In genomic region chr19:44833391-44833790, GRCm38 (mm10) we compare ENCODE assay signal across 33 mouse cellular contexts.
DNase-seq lines count a peak whose midpoint lies in the region; ATAC-seq lines count a peak whose summit lies in the region.
"Had no signal": no experiment of that assay in that cellular context is flagged by ENCODE, and none has a peak within 500 bp of the region (broad histone marks: within the 10 kb centered on the region; RNA-seq: fewer than 3 reads in every experiment).

No protein-coding gene starts in this region.

- WGBS in forebrain, embryonic 11.5 days: 35% methylated on average over 1 of the region's 1 CpGs
- WGBS in forebrain, embryonic 14.5 days: 46% methylated on average over 1 of the region's 1 CpGs
- 39% methylated on average over 1 of the region's 1 CpGs for WGBS in kidney, embryonic 14.5 days
- 49% methylated on average over 1 of the region's 1 CpGs for WGBS in limb, embryonic 10.5 days
- WGBS in neural tube, embryonic 15.5 days: 27% methylated on average over 1 of the region's 1 CpGs

- no peak overlapping the region for H3K9ac ChIP-seq in forebrain, embryonic 11.5 days (ENCODE audit: low read length)
- H3K9ac ChIP-seq in forebrain, embryonic 14.5 days (ENCODE audit: low read length): no peak overlapping the region
- H3K9ac ChIP-seq in kidney, embryonic 14.5 days (ENCODE audit: low read depth, low read length): no peak overlapping the region
- H3K9ac ChIP-seq in neural tube, embryonic 15.5 days (replicated peaks): no peak overlapping the region
- H3K9ac ChIP-seq: embryonic facial prominence, embryonic 15.5 days; forebrain, embryonic 15.5 days; heart, embryonic 13.5 days; limb, embryonic 13.5 days; liver, postnatal 0 days had no signal

- H3K4me1 ChIP-seq in forebrain, embryonic 11.5 days (replicated peaks; ENCODE audit: control insufficient read depth, insufficient read depth, low read length): peaks cover 18% of the 10 kb centered on the region
- H3K4me1 ChIP-seq in forebrain, embryonic 14.5 days (ENCODE audit: control insufficient read depth, insufficient read depth, low read length): peaks cover 13% of the 10 kb centered on the region
- H3K4me1 ChIP-seq in kidney, embryonic 14.5 days (ENCODE audit: control insufficient read depth, insufficient read depth, low read length): peaks cover 53% of the 10 kb centered on the region
- H3K4me1 ChIP-seq in limb, embryonic 10.5 days: peaks cover 36% of the 10 kb centered on the region
- H3K4me1 ChIP-seq in neural tube, embryonic 15.5 days: peaks cover 48% of the 10 kb centered on the region

- no peaks in the 10 kb centered on the region for H3K9me3 ChIP-seq in forebrain, embryonic 11.5 days (ENCODE audit: control insufficient read depth, low read length)
- no peaks in the 10 kb centered on the region for H3K9me3 ChIP-seq in forebrain, embryonic 14.5 days (replicated peaks; ENCODE audit: control insufficient read depth, low read length)
- H3K9me3 ChIP-seq in kidney, embryonic 14.5 days (ENCODE audit: control insufficient read depth, low read length): no peaks in the 10 kb centered on the region
- no peaks in the 10 kb centered on the region for H3K9me3 ChIP-seq in limb, embryonic 10.5 days (replicated peaks)
- no peaks in the 10 kb centered on the region for H3K9me3 ChIP-seq in neural tube, embryonic 15.5 days (replicated peaks)
- H3K9me3 ChIP-seq: embryonic facial prominence, embryonic 10.5 days; embryonic facial prominence, embryonic 15.5 days; forebrain, embryonic 15.5 days; heart, embryonic 13.5 days; limb, embryonic 13.5 days had no signal

- no peaks in the 10 kb centered on the region for H3K36me3 ChIP-seq in forebrain, embryonic 11.5 days (ENCODE audit: control insufficient read depth, insufficient read depth, low read length)
- no peaks in the 10 kb centered on the region for H3K36me3 ChIP-seq in forebrain, embryonic 14.5 days (ENCODE audit: control insufficient read depth, insufficient read depth, low read length)
- peaks cover 24% of the 10 kb centered on the region; the same call in 1 of the 2 replicates for H3K36me3 ChIP-seq in kidney, embryonic 14.5 days (ENCODE audit: control insufficient read depth, insufficient read depth, low read length)
- H3K36me3 ChIP-seq in limb, embryonic 10.5 days: no peaks in the 10 kb centered on the region
- H3K36me3 ChIP-seq in neural tube, embryonic 15.5 days: no peaks in the 10 kb centered on the region
- H3K36me3 ChIP-seq: embryonic facial prominence, embryonic 10.5 days; embryonic facial prominence, embryonic 15.5 days; forebrain, embryonic 15.5 days; heart, embryonic 13.5 days; limb, embryonic 13.5 days had no signal

- H3K27ac ChIP-seq in forebrain, embryonic 11.5 days (ENCODE audit: low read depth, low read length): no peak overlapping the region
- H3K27ac ChIP-seq in forebrain, embryonic 14.5 days (ENCODE audit: low read depth, low read length): no peak overlapping the region
- peak overlapping the region; percentile 48; the same call in 1 of the 2 replicates for H3K27ac ChIP-seq in kidney, embryonic 14.5 days (ENCODE audit: low read depth, low read length)
- H3K27ac ChIP-seq in limb, embryonic 10.5 days: no peak overlapping the region
- H3K27ac ChIP-seq in neural tube, embryonic 15.5 days (replicated peaks): peak overlapping the region; percentile 68
- H3K27ac ChIP-seq: embryonic facial prominence, embryonic 10.5 days; embryonic facial prominence, embryonic 15.5 days; forebrain, embryonic 15.5 days; gastrocnemius, adult 2 months; heart, adult 2 months; heart, embryonic 13.5 days; layer of hippocampus, adult 2 months; left cerebral cortex, adult 2 months; limb, embryonic 13.5 days; stomach, postnatal 0 days had no signal

- no peak overlapping the region for H3K4me3 ChIP-seq in forebrain, embryonic 11.5 days (ENCODE audit: low read depth, low read length)
- no peak overlapping the region for H3K4me3 ChIP-seq in forebrain, embryonic 14.5 days (ENCODE audit: low read depth, low read length)
- no peak overlapping the region for H3K4me3 ChIP-seq in kidney, embryonic 14.5 days (ENCODE audit: low read length)
- no peak overlapping the region for H3K4me3 ChIP-seq in limb, embryonic 10.5 days
- H3K4me3 ChIP-seq in neural tube, embryonic 15.5 days (replicated peaks): no peak overlapping the region
- H3K4me3 ChIP-seq: embryonic facial prominence, embryonic 10.5 days; embryonic facial prominence, embryonic 15.5 days; forebrain, embryonic 15.5 days; gastrocnemius, adult 2 months; heart, adult 2 months; heart, embryonic 13.5 days; layer of hippocampus, adult 2 months; left cerebral cortex, adult 2 months; limb, embryonic 13.5 days had no signal

- H3K27me3 ChIP-seq in forebrain, embryonic 11.5 days (ENCODE audit: control insufficient read depth, insufficient read depth, low read length): peaks cover 57% of the 10 kb centered on the region
- H3K27me3 ChIP-seq in forebrain, embryonic 14.5 days (replicated peaks; ENCODE audit: control insufficient read depth, insufficient read depth, low read length): peaks cover 54% of the 10 kb centered on the region
- H3K27me3 ChIP-seq in kidney, embryonic 14.5 days (ENCODE audit: control insufficient read depth, insufficient read depth, low read length): peaks cover 49% of the 10 kb centered on the region
- H3K27me3 ChIP-seq in limb, embryonic 10.5 days (ENCODE audit: low read depth, poor library complexity, severe bottlenecking): peaks cover 99% of the 10 kb centered on the region
- H3K27me3 ChIP-seq in neural tube, embryonic 15.5 days (replicated peaks): peaks cover 73% of the 10 kb centered on the region
- H3K27me3 ChIP-seq: Patski had no signal

- peak; percentile 41 for DNase-seq in forebrain, embryonic 11.5 days (ENCODE audit: low spot score)
- no peak for DNase-seq in forebrain, embryonic 14.5 days (ENCODE audit: low spot score)
- DNase-seq in kidney, postnatal 36 days: no peak
- peak; percentile 22 for DNase-seq in limb, embryonic 10.5 days (ENCODE audit: low spot score)
- no peak for DNase-seq in urinary bladder, postnatal 14 days (ENCODE audit: low spot score)
- DNase-seq: adrenal gland, postnatal 14 days; cerebellum, adult 11 months; cerebellum, postnatal 25 days; gastrocnemius, adult 2 months; gastrocnemius, postnatal 36 days; heart, adult 2 months; heart, postnatal 10 days; kidney, adult 18-20 months; kidney, postnatal 10 days; liver, postnatal 0 days; lung, postnatal 36 days; right cerebral cortex, adult 18-20 months; spleen, adult 18-20 months; thymus, adult 18-20 months; thymus, postnatal 25 days had no signal

- no peak overlapping the region for H3K4me2 ChIP-seq in forebrain, embryonic 11.5 days (ENCODE audit: low read depth, low read length, severe bottlenecking)
- no peak overlapping the region for H3K4me2 ChIP-seq in forebrain, embryonic 14.5 days (ENCODE audit: low read length)
- no peak overlapping the region for H3K4me2 ChIP-seq in kidney, embryonic 14.5 days (replicated peaks; ENCODE audit: low read depth, low read length)
- no peak overlapping the region for H3K4me2 ChIP-seq in neural tube, embryonic 15.5 days
- H3K4me2 ChIP-seq: embryonic facial prominence, embryonic 15.5 days; forebrain, embryonic 15.5 days; heart, embryonic 13.5 days; limb, embryonic 13.5 days; liver, embryonic 11.5 days; midbrain, embryonic 11.5 days had no signal

- no peak for ATAC-seq in forebrain, embryonic 11.5 days (replicated peaks; ENCODE audit: low FRiP score)
- ATAC-seq in forebrain, embryonic 14.5 days: no peak
- ATAC-seq in kidney, embryonic 14.5 days (ENCODE audit: low FRiP score, low TSS enrichment): no peak
- ATAC-seq in neural tube, embryonic 15.5 days (ENCODE audit: low FRiP score): no peak
- ATAC-seq: forebrain, embryonic 15.5 days; liver, postnatal 0 days had no signal

Comparison
In these comparisons a context has a peak if more than half of its experiments do, and no peak if none do; other contexts are left out.
1. DNase-seq: peak in forebrain, embryonic 11.5 days (single experiment) and limb, embryonic 10.5 days (single experiment); none in forebrain, embryonic 14.5 days (single experiment), kidney, postnatal 36 days (0 of 2) and urinary bladder, postnatal 14 days (single experiment).
2. H3K27ac ChIP-seq: peak in kidney, embryonic 14.5 days (single experiment) and neural tube, embryonic 15.5 days (single experiment); none in forebrain, embryonic 11.5 days (single experiment), forebrain, embryonic 14.5 days (single experiment) and limb, embryonic 10.5 days (single experiment).